Comparison of ENCODE assay signal across 8 mouse cellular contexts in the genomic region with DNA sequence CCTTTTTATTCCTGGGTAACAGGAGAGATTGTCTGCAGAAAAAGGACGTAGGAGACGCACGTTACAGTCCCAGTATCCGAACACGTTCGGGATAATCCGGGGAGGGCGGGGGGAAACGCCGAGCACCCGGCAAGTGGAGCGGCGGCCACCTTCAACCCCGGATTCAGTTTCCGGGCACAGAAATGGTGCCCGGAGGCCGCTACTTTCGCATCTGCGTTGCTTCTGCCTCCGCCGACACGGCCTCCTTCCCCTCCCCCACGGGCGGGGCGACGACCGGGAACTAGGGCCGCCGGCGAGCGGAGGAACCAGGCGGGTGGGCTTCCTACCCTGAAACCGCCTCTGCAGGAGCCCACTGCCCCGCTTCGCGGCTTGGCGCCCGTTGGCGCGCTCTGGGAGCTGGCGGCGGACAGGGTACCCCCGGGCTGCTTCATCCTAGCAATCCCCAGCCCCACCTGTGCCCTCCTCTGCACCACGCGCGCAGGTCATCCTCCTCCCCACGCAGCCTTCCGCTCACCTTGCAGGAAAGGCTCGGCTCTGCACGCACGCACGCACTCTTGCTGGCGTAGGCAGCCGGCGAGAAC. TPM values are rescaled to one million over a fixed set of nuclear protein-coding genes. Genes with fewer than 3 reads are reported as not detected.
DNase-seq lines count a peak whose midpoint lies in the region; ATAC-seq and TF ChIP-seq lines count a peak whose summit lies in the region.

No protein-coding gene starts in this region.

- H3K9ac ChIP-seq in liver, embryonic 12.5 days, result peak overlapping the region; percentile 92
- H3K9ac ChIP-seq in stomach, embryonic 16.5 days (ENCODE audit: low read length), result peak overlapping the region; percentile 98

- H3K79me2 ChIP-seq in myocyte (ENCODE audit: control insufficient read depth, insufficient read depth), result peaks cover 53% of the 10 kb centered on the region

- peak; percentile 57 for ATAC-seq in liver, embryonic 12.5 days
- ATAC-seq in stomach, embryonic 16.5 days (ENCODE audit: insufficient read depth, low FRiP score), result no peak

- H3K4me2 ChIP-seq in liver, embryonic 12.5 days, result peak overlapping the region; percentile 97
- H3K4me2 ChIP-seq in myocyte (ENCODE audit: low read depth), result peak overlapping the region; percentile 85
- peak overlapping the region; percentile 68 for H3K4me2 ChIP-seq in stomach, embryonic 16.5 days (ENCODE audit: low read depth, low read length)

- WGBS in kidney, adult 2 months, result 1% methylated on average over 55 of the region's 55 CpGs
- under 1% methylated on average over 55 of the region's 55 CpGs for WGBS in liver, embryonic 12.5 days (ENCODE audit: insufficient replicate concordance)
- WGBS in stomach, embryonic 16.5 days, result under 1% methylated on average over 55 of the region's 55 CpGs

- H3K4me1 ChIP-seq in kidney, adult 2 months (ENCODE audit: control insufficient read depth, insufficient read depth, low read length), result peaks cover 13% of the 10 kb centered on the region
- H3K4me1 ChIP-seq in liver, embryonic 12.5 days, result peaks cover 50% of the 10 kb centered on the region
- H3K4me1 ChIP-seq in stomach, embryonic 16.5 days (ENCODE audit: control insufficient read depth, insufficient read depth, low read length), result peaks cover 17% of the 10 kb centered on the region

- H3K9me3 ChIP-seq in liver, embryonic 12.5 days (replicated peaks), result no peaks in the 10 kb centered on the region
- H3K9me3 ChIP-seq in stomach, embryonic 16.5 days (replicated peaks; ENCODE audit: control insufficient read depth, low read length), result no peaks in the 10 kb centered on the region

- no peaks in the 10 kb centered on the region for H3K27me3 ChIP-seq in kidney, adult 2 months (replicated peaks; ENCODE audit: control insufficient read depth, insufficient read depth, low read length)
- no peaks in the 10 kb centered on the region for H3K27me3 ChIP-seq in liver, embryonic 12.5 days (replicated peaks)
- H3K27me3 ChIP-seq in myocyte (ENCODE audit: control insufficient read depth, insufficient read depth, insufficient read length), result no peaks in the 10 kb centered on the region
- no peaks in the 10 kb centered on the region for H3K27me3 ChIP-seq in stomach, embryonic 16.5 days (ENCODE audit: control insufficient read depth, insufficient read depth, low read length)

- TF ChIP-seq POLR2A in kidney, adult 2 months (IDR thresholded peaks at IDR 0.05; ENCODE audit: low read depth, low read length), result no peak
- TF ChIP-seq POLR2A in myocyte (IDR thresholded peaks at IDR 0.05; ENCODE audit: insufficient read length, low read depth), result no peak

- peak overlapping the region; percentile 80 for H3K27ac ChIP-seq in kidney, adult 2 months (ENCODE audit: insufficient read depth, low read depth, low read length)
- H3K27ac ChIP-seq in liver, embryonic 12.5 days, result peak overlapping the region; percentile 91
- peak overlapping the region; percentile 98 for H3K27ac ChIP-seq in stomach, embryonic 16.5 days (ENCODE audit: low read length)

- H3K36me3 ChIP-seq in kidney, adult 2 months (ENCODE audit: control insufficient read depth, insufficient read depth, low read length), result no peaks in the 10 kb centered on the region
- H3K36me3 ChIP-seq in liver, embryonic 12.5 days, result no peaks in the 10 kb centered on the region
- H3K36me3 ChIP-seq in myocyte (ENCODE audit: control insufficient read depth, insufficient read depth), result no peaks in the 10 kb centered on the region
- H3K36me3 ChIP-seq in stomach, embryonic 16.5 days (ENCODE audit: control insufficient read depth, insufficient read depth, low read length), result no peaks in the 10 kb centered on the region

- DNase-seq in ovary, postnatal 36 days (ENCODE audit: low spot score), result peak; percentile 77
- DNase-seq in ovary, postnatal 10 days (ENCODE audit: low spot score), result no peak
- peak; percentile 36 for DNase-seq in embryo, embryonic 11.5 days (ENCODE audit: low read depth, low spot score)
- peak; percentile 74 to 75 for DNase-seq in heart, adult 18-20 months
- DNase-seq in kidney, adult 2 months, result peak; percentile 71

- TF ChIP-seq CTCF in kidney, adult 2 months (conservative IDR thresholded peaks at IDR 0.05; ENCODE audit: insufficient read depth, insufficient read length, low read depth, low read length), result no peak

- H3ac ChIP-seq in myocyte (ENCODE audit: control insufficient read depth, insufficient read length), result peak overlapping the region; percentile 84

- H3K4me3 ChIP-seq in kidney, adult 2 months (ENCODE audit: insufficient read depth, low read depth, low read length), result peak overlapping the region; percentile 91
- H3K4me3 ChIP-seq in liver, embryonic 12.5 days, result peak overlapping the region; percentile 90
- H3K4me3 ChIP-seq in myocyte, result peak overlapping the region; percentile 76
- peak overlapping the region; percentile 96 for H3K4me3 ChIP-seq in stomach, embryonic 16.5 days (replicated peaks; ENCODE audit: low read length)

TF ChIP-seq in myocyte, 11 proteins besides CTCF, POLR2A, EP300 and RAD21:
- TF ChIP-seq POLR2AphosphoS2 (IDR thresholded peaks at IDR 0.05; ENCODE audit: insufficient read length, low read depth) (peak; percentile 41), USF1 (IDR thresholded peaks at IDR 0.05; ENCODE audit: low read depth) (no peak), TCF3 (IDR thresholded peaks at IDR 0.05; ENCODE audit: insufficient read length, low read depth) (no peak)

RNA-seq across cellular contexts. Expression of gene G3bp2, which starts 0.6 kb away (rescaled TPM):
- total RNA-seq in heart, adult 18-20 months (2021), result 10 to 100 TPM; 59.4 to 66.1 TPM
- polyA plus RNA-seq in kidney, adult 2 months (2012; rRNA removed), result 15.1 and 20.6 TPM in 2 replicates
- 84.0 and 87.0 TPM in 2 replicates for polyA plus RNA-seq in liver, embryonic 12.5 days (2016; fragmentation: Nextera tagmentation; extraction: Ambion mirVana)
- 25.8 TPM for polyA plus RNA-seq in myocyte (2012; fragmentation: generic; extraction: Trizol)
- 141 and 146 TPM in 2 replicates for polyA plus RNA-seq in stomach, embryonic 16.5 days (2015; fragmentation: Nextera tagmentation; extraction: Ambion mirVana)

RNA-seq across cellular contexts. Expression of gene Cdkl2, which starts 39.2 kb away (rescaled TPM):
- total RNA-seq in heart, adult 18-20 months (2021), result 1 to 10 TPM; 4.6 to 5.5 TPM
- polyA plus RNA-seq in kidney, adult 2 months (2012; rRNA removed), result 2.3 and 2.8 TPM in 2 replicates
- polyA plus RNA-seq in liver, embryonic 12.5 days (2016; fragmentation: Nextera tagmentation; extraction: Ambion mirVana), result 0.25 and 0.35 TPM in 2 replicates
- polyA plus RNA-seq in myocyte (2012; fragmentation: generic; extraction: Trizol), result 0.53 TPM
- 5.0 and 5.8 TPM in 2 replicates for polyA plus RNA-seq in stomach, embryonic 16.5 days (2015; fragmentation: Nextera tagmentation; extraction: Ambion mirVana)

RNA-seq across cellular contexts. Expression of gene Uso1, which starts 54.8 kb away (rescaled TPM):
- total RNA-seq in heart, adult 18-20 months (2021), result 10 to 100 TPM; 43.5 to 43.7 TPM
- polyA plus RNA-seq in kidney, adult 2 months (2012; rRNA removed), result 23.0 and 28.7 TPM in 2 replicates
- 35.6 and 37.1 TPM in 2 replicates for polyA plus RNA-seq in liver, embryonic 12.5 days (2016; fragmentation: Nextera tagmentation; extraction: Ambion mirVana)
- polyA plus RNA-seq in myocyte (2012; fragmentation: generic; extraction: Trizol), result 55.2 TPM
- polyA plus RNA-seq in stomach, embryonic 16.5 days (2015; fragmentation: Nextera tagmentation; extraction: Ambion mirVana), result 46.8 and 50.7 TPM in 2 replicates
